Mouse (Mus musculus): ENCODE results near the gene Abcg1.
A peak's percentile ranks its signal among the peaks of the same experiment; 100 is the strongest.

Gene Abcg1

GRCm38 (mm10) chr17:31057151-31057890 is at the start of gene Abcg1:
TSS of gene Abcg1 (plus strand) at chr17:31057675.
- DNase-seq, result peak; percentile 86 to 92

- DNase-seq, result no peak
Observed at GRCm38 (mm10) chr17:31008416-31008815, 49.1 kb upstream of the Abcg1 start.

GRCm38 (mm10) chr17:31011551-31012394 is 45.7 kb upstream of the Abcg1 start:
- peak; percentile 41 to 69 for DNase-seq

DNA sequence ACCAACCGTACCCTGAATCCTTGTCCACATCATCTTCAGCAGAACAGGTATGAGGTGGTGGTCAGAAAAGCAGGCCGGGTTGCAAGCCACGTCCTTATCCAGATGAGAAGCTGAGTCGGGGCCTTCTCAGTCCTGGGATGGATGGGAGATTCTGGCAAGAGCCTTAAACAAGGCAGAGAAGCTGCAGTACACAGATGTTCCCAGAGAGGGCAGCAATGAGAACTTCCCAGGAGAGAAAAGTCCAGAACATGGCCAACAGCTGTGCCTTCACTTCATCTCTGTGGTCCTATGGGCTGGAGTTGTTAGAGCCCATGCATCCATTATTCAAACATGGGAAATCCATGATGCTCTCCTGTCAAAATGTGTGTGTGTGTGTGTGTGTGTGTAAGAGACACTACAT is 39.2 kb upstream of the Abcg1 start:
- peak; percentile 46 to 51 for DNase-seq

DNA sequence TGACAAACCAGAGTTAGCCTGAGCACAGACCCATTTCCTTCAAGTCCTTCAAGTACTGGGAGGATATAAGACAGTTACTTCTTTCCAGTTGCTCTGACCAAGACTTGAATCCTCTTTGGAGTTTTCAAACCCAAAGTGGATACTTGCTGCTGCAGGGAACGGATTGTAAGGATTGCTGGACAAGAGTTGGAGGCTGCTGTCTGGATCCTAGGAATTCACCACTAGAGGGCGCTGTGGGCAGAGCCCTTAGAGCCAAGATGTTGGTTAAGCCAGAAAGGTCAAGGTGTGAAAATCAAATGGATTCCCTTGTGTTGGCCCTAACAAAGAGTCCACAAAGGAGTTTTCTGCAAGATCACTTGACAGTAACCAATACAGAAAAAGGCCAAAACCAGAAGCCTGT is 38.0 kb upstream of the Abcg1 start:
- DNase-seq, result peak; percentile 73 to 82

GRCm38 (mm10) chr17:31020078-31020477 is 37.4 kb upstream of the Abcg1 start:
- no peak for DNase-seq

DNA sequence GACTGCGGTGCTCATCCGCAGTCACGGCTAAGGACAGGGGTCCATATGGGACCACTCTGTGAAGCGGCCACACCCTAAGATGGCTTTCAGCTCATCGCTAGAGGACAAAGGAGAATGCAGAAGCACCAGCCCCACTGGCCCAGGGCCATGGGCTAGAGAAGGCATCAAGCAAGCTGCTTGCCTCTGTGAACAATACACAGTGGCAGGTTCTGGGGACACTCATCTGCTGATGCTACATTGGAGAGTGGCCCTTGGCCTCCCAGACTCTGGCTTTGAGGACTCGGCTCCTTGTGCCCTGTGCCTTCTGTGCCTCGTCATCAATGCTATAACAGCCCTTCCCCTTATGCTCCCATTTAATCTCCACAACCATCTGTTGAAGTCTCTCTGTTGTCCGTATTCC is 36.2 kb upstream of the Abcg1 start:
- DNase-seq, result peak in 1 of 2 experiments; percentile 11

- DNase-seq, result no peak
Observed at GRCm38 (mm10) chr17:31024125-31024781, 33.2 kb upstream of the Abcg1 start.

GRCm38 (mm10) chr17:31024782-31025125 is 32.7 kb upstream of the Abcg1 start:
- DNase-seq, result no peak

- DNase-seq, result no peak
Observed at GRCm38 (mm10) chr17:31026986-31027385, 30.5 kb upstream of the Abcg1 start.

DNA sequence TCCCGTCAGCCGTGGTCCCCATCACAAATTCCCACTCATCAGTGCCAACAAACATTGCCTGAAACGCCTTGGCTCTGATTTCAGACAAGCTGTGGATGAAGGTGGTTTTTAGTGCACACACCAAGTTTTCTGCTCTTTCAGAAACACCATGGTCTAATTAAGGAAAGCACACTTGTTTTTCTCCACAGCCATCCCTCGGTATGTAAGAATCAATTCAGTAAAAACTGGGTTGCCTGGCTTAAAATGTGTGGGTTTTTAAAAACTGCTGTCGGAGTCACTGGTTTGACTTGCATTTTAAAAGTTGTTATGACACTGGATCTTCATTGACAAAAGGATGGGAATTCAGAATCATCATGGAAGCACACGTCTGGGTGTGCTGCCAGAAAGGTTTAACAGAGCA is 29.8 kb upstream of the Abcg1 start:
- no peak for DNase-seq

GRCm38 (mm10) chr17:31028821-31029370 is 28.6 kb upstream of the Abcg1 start:
- no peak for DNase-seq

DNA sequence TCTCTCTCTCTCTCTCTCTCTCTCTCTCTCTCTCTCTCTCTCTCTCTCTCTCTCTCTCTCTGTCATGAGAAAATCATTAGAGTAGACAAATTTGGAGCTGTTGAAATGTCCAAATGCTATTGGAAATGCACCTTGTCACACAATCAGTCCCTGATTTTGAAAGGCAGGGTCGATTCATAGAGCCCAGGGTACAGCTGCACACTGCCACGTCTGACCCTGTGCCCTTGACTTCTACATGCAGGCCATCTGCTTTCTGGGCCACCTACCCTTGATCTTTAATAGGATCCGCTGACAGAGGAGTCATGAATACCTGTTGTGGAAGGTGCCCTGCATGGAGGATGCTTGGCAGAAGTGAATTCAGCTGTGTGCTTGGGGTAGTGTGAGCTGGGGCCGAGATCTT is 28.1 kb upstream of the Abcg1 start:
- no peak for DNase-seq

DNA sequence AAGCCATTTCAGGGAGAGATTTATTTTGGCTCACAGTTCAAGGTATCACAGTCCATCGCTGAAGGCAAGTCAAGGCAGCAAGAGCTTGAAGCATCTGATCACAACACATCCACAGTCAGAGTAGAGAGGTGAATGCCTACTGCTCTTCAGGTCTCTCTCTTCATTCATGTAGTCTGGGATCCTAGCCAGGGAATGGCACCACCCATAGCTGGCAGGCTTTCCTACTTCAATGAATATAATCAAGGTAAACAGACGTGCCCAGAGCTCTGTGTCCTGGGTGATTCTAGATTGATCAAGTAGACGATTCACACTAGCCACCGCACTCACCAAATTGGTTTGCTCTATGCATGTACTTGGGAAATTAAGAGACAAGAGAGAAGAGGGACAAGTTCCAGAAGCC is 25.1 kb upstream of the Abcg1 start:
- no peak for DNase-seq

DNA sequence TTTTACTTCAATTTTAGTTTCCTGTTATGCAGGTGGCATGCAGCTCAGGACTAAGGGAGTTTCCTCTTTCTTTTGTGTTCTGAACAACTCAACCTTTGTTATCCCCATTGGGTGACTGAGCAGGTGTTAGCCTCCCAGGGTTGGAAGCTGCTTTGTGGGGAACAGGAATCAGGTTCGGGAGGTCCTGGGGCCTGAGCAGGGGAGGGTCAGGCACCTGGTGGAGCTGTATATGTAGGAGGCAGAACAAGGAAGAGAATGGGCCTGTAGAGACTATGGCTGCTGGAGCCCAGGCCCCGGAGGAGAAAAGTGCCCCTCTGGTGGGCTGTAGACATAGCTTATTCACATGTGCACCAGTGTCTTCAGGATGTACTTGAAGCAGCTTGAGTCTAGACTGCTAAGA is 24.2 kb upstream of the Abcg1 start:
- no peak for DNase-seq

DNA sequence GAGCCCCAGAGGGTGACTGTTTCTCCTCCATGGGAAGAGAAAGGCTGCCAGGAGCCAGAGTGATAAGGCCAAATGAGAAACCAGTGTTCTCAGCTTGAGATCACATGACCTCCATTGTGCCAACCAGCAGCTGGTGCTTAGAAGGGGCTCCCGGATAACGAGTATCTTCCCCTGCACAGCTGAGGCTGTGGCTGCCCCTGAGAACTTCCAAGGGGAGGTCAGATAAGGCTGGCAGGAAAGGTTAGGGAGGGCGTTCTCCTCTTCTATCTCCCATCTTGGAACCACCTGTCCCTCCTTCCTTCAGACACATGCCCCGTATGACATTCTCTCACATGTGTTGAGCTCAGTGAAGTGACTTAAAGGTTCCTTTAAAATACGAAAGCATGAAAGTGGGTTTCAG is 23.3 kb upstream of the Abcg1 start:
- DNase-seq, result no peak

- DNase-seq, result no peak
Observed at GRCm38 (mm10) chr17:31034674-31035356, 22.7 kb upstream of the Abcg1 start.

DNA sequence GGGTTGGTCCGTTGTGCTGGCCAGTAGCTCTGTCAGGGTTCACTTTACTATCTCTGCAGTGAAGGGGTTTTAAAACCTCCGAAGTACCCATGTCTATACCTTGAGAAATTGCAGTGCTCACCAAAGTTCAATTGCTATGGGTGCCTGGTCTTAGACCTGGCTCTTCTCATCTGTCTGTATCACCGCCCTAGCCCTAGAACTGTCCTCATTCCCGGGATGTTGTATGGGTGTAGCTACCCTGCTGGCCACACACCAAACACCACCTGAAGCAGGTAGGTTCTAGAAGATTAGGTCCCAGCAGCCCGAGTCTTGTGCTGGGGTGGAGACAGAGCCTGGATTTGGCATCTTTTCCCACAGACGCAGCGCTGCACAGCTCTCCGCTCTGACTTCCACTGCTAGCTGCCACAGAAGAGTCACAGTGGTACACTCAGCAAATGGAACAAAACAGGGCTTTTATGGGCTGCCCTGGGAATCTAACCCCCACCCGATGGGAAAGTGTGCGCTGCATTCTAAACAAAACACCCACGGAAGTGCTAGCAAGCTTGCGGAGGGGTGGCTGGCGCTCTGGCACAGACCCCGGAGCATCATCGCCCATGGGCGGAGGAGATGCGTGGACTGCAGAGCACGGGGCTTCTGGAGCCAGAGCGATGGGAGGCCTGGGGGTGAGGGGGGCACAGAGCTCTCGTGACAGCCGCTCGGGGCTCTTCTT is 21.2 kb upstream of the Abcg1 start:
- no peak for DNase-seq

- no peak for DNase-seq
Observed at GRCm38 (mm10) chr17:31037331-31037730, 20.1 kb upstream of the Abcg1 start.

- DNase-seq, result no peak
Observed at GRCm38 (mm10) chr17:31038381-31038780, 19.1 kb upstream of the Abcg1 start.

DNA sequence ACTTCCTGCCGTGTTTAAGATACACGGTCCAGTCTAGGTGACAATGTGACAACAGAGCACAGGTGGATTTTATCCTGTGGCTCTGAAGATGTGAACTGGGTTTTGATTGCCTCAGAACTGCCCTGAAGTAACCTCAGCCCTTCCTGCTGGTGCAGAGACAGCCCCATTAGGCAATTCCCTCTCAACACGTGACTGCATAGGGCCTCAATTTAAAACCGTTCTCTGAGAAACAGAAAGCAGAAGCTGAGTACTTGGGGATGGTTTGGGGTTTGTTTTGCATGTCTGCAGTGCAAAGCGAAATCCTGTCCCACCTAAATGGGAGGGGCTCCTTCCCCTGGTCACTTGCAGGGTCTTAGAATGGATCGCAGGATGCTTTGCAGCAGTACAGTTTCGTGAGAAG is 17.8 kb upstream of the Abcg1 start:
- DNase-seq, result no peak

GRCm38 (mm10) chr17:31040421-31040820 is 17.1 kb upstream of the Abcg1 start:
- no peak for DNase-seq
